Mouse (Mus musculus): Measurements from ENCODE around the gene 1700029P11Rik.

Gene 1700029P11Rik

DNA sequence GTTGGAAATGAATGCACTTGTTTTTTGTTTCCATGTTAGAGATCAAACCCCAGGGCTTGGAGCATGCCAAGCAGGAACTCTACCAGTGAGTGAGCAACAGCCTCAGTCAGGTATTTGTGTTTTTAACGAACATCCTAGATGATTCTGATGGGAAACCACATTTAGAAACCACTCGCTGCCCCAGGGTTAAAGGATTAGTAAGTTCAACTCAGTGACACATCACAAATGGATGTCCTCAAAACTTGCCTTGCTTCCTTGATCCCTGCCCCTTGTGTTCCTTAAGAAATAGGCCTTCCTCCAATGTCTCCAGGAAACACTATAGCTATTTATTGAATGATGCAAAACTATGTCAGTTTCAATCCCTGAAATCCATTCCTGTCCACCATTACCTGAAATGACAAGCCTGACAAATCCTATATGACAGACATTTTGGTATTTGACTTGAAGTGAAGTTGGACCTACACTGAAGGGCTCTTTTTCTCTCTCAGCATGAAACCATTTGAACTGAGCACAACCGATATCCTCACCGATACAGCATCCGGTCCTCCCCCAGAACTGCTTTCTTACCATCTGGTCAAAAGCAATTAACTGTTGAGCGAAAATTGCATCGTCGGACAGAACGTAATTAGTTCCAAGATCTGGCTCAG lies 34.5 kb downstream of the 1700029P11Rik start:
- no peak for DNase-seq (ENCODE audit: low spot score)

DNA sequence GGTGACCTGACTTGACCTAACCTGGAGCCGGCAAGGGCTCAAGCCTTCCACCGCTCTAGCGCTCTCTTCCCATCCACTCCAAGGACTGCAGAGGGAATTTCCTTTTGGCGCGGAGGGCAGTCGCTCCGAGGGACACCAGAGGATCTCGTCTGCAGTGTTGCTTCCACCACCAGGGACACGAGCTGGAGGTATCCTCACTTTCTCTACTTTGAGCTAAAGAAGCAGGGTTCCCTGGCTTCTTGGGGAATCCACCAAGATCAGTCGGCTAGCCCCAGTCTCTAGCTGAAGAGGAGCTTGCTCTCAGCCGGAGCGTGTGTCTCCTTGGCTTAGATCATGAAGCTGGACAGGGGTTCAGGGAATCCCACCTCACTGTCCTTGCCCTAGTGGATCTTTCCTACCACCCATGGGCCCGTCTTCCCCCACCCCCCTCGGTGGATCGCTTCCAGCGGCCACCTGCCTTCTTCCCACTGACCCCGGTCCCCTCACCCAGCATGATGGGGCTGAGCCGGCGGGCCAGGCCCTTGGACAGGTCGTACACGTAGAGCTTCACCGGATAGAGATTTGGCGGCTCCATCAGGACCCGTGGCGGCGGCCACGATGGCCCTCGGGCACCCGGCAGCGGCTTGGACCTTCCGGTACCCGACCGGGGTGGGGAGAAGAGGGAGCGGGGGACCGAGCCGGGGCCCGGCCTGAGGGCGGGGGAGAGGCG lies 35.2 kb downstream of the 1700029P11Rik start:
- peak; percentile 37 for DNase-seq (ENCODE audit: low spot score)

DNA sequence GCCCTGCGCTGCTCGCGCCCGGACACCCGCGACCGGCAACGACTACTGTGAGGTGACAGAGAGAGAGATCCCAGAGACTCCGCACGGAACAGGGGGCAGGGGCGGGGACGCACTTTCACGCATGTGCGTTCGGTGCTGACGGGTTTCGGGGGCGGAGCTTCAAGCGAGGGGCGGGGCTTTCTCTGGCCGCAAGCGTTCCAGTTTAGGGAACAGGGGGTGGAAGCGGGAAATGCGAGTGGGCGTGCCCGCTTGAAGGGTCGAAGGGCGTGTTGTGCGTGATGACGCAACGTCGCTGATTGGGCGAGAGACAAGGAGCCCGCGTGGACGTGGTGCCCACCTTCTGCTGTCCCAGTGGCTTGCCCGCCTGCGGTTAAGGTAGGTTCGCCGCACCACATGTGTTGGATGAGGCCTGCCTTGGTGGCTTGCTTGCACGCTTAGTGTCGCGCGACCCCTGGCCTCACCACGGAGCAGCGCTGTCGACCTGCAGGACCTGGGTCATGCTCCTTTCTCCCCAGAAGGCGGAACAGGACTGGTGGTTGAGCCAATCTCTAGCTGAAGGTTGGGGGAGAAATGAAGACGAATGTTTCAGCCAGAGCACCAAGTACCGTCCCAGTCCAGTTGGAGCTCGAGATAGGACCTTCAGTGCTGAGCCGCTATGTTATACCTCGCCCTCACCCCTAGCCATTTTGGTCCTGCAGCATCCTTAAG lies 35.9 kb downstream of the 1700029P11Rik start:
- peak; percentile 99 for DNase-seq (ENCODE audit: low spot score)

DNA sequence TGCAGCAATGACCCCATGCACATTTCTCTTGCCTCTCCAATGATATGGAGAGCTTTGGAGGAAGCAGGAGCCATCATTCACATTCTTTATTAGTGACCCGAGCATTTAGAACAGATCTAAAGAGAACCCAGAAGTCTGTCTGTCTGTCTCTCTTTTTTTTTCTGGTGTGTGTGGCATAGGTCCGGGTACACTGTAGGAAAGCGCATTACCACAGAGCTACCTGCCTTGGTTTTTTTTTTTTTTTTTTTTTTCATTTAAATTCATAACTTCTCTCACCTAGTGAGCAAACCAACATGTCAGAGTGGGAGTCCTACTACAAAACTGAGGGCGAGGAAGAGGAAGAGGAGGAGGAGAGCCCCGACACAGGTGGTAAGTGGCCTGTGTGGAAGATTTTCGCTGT lies 36.5 kb downstream of the 1700029P11Rik start:
- DNase-seq (ENCODE audit: low spot score), result no peak

DNA sequence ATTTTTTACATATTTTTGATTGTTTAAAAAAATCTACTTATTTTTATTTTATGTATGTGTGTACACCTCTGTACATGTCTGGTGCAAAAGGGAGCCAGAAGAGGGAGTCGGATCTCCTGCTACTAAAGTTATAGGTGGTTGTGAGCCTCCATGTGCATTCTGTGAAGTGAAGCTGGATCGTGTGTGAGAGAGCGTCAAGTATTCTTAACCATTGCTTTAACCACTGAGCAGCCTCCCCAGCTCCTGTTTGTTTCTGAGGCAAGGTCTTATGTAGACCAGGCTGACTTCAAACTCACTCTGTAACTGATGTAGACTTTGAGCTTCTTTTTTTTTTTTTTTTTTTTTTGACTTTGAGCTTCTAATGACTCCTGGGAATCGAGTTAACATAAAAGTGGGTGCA lies 37.1 kb downstream of the 1700029P11Rik start:
- no peak for DNase-seq (ENCODE audit: low spot score)

DNA sequence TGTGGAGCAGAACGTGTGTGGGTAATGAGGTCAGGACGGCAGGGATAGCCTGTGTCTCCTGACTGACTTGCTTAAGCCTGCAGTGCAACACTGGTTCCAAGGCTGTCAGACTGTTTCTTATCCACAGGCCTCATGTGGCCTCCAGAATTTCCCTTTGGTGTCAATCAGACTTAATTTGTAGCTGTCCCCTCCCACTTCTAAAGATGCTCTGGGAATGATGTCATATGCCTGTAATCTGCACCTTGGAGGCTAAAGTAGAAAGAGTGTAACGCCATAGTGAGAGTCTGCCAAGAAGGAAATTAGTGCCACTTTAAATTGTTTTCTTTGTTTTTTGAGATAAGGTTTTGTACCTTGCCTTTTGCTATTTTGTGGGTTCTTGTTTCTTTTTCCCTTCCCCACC lies 38.9 kb downstream of the 1700029P11Rik start:
- no peak for DNase-seq (ENCODE audit: low spot score)

DNA sequence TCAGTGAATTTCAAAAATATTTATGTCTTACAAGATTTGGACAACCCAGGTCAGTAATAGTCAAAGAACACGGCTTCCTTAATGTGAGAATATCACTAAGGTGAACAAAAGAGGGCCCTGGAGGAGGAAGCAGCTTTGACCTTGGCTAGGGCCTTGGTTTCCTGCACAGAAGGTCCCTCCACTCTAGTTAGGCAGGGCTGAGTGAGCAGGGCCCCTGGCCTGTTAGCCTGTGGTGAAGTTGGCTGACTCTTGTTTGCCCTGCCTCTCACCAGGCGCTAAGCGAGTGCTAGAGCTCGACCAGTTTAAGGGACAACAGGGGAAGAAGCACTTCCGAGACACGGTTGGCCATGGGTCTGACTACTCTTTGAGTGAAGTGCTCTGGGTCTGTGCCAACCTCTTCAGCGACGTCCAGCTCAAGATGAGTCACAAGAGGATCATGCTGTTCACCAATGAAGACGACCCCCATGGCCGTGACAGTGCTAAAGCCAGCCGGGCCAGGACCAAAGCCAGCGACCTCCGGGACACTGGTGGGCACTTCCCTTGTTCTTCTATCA lies 42.3 kb downstream of the 1700029P11Rik start:
- no peak for DNase-seq (ENCODE audit: low spot score)

DNA sequence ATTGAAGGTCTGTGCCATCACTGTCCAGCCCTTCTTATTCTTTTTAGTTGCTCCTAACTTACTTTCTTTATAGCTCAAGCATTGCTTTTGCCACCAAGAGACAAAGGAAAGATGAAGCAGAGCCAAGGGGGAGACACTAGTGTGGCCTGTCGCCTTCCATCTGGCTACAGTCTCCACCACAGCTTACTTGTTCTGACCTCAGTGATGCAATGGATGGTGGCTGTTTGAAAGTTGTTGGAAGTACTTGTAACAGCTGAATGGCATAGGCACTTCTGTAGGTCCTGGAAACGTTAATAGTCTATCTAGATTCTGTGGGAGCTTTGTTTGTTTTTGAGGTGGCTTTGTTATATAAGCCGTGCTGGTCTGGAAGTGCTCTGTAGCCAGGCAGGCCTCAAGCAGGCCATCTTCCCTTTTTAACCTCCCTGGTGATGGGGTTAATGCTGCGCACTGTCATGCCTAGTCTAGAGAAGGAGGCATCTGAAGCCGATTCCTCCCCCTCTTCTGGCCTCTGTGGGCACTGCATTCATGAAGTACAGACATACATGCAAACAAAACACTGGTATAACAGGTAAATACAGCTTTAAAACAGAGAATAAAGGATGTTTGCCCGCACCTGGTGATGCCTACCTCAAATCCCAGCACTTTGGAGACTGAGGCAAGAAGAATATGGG lies 43.8 kb downstream of the 1700029P11Rik start:
- DNase-seq (ENCODE audit: low spot score), result no peak

DNA sequence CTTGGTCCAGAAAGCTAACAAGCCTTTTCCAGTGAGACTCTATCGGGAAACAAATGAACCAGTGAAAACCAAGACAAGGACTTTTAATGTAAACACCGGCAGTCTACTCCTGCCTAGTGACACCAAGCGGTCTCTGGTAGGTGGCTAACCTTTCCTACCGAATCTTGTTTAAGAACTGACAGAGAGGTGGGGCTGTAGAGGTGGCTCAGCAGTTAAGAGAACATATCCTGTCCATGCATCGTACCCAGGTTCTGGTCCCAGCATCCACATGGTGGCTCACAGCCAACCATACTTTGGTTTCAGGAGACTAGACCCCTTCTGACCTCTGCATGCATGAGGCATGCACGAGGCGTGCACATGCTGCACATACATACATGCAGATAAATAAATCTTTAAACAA lies 46.9 kb downstream of the 1700029P11Rik start:
- DNase-seq (ENCODE audit: low spot score), result no peak

DNA sequence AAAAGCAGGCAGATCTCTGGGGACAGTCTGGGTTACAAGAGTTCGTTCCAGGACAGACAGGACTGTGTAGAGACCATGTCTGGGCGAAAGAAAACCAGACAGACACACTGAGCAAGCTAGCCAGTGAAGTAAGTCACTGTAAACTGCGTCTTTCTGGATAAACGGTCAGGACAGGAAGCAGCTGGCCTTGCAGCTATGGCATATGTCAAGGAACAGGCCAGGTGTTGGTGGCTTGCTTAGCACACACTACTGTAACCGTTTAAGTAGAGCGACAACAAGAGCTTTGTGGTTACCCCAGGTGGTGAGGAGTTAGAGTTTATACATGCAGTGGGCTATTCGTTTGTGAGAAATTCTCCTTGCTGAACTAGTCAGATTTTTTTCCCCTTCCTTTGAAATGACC lies 47.4 kb downstream of the 1700029P11Rik start:
- no peak for DNase-seq (ENCODE audit: low spot score)
